Mouse (Mus musculus): Measurements from ENCODE around the gene Mzt1.
A peak's percentile ranks its signal among the peaks of the same experiment; 100 is the strongest.

Mzt1 gene

DNA sequence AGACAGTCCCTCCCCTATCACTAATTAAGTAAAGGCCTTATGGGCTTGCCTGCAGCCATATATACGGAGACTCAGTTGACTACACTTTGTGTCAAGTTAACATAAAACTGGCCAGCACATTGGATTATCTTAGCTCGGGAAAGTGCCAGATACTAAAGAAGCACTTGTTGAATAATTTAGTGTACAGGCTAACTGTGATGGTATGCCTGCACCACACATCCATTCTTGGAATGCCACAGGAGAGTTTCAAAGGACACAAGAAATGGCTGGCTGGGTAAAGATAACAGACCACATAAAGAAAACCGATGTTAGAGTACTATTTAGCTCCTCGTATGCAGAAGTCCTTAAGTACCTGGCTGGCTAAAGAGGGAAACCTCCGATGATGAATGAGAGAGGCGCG lies 27.2 kb downstream of the Mzt1 start:
- DNase-seq (ENCODE audit: low spot score): no peak

DNA sequence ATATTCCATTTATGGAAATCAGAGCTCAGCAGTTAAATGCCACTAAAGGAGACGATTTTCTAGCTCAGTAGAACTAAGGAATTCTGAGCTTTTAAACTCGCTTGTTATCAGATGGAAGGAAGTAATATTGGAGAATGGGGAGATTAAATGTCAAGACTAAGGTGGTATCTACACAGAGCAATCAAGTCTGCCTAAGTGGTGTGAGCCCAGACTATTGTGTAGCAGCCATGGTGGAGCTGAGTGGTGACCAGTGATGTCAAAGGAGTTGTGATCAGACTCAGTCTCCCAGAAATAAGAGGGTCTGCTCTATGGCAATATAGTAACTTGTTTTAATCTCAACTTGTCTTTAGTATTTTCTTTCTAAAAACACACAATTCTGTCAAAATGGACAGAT lies 35.0 kb downstream of the Mzt1 start:
- DNase-seq (ENCODE audit: low spot score): no peak

DNA sequence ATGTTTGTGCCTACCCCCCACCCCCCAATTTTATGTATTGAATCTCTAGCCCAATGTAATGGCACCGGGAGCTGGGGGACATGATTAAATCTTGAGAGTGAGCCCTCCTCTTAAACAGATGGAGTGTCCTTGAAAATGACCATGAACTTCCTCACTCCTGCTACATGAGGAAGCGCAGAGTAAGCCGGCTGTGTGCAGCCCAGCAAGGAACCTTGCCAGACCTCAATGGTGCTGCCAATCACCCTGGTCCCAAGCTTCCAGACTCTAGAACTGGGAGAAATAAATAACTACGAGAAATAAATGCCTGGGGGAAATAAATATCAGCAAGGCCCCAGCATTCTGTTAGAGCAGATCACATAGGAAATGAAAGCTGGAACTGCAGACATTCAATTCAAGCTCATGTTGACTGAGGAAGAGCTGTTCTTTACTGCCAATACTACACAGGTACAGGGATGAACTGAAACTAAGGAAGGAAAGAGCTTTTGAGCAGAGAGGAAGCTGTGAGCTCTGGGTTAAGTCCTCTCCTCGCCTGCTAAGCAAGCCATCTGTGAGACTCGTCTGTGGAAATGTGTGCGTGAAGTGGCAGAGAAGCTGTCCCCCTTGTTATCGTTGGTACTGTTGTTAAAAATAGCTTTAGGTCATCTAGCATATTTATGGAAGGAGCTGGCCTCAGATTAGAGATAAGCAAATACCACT lies 35.6 kb downstream of the Mzt1 start:
- DNase-seq (ENCODE audit: low spot score): no peak

DNA sequence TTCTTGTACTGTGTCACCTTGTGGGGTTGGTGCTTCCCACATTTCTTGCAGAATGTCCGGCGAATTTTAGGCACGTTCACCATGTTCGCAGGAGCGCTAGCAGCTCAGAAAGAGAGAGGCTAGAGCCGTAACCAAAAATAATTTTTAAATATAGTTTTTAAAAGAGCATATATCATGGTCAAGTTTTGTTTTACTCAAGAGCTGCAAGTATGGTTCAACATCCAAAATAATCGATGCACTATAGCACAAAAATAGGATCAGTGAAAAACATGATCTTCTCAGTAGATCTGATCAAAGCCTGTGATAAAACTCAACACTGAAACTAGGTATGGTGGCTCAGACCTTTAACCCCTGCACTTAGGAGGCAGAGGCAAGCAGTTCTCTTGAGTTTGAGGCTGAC lies 51.7 kb downstream of the Mzt1 start, which contains the start of gene Rpl36a-ps1:
Gene Rpl36a-ps1, minus strand, starts transcription at position 101 of the 400 bp plus-strand sequence.
- DNase-seq (ENCODE audit: low spot score): no peak

DNA sequence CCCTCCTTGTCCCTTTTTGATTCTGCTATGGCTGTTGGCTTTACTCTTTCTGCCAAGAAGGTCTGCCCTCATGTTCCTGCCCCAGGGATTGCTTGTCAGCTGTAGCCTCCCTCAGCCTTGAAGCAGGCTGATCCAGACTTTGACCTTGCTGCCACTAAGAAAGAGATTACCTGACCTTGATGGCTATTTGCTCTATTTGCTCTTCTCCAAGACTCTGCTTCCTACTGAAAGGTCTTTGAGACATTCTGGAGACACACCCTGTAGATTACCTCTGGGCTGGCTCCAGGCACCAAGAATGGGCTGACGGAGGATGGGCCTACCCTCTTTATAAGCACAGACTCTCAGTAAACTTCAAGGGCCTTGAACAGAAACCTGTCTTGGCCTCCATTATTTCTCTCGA lies 53.5 kb downstream of the Mzt1 start:
- DNase-seq (ENCODE audit: low spot score): peak; percentile 16

DNA sequence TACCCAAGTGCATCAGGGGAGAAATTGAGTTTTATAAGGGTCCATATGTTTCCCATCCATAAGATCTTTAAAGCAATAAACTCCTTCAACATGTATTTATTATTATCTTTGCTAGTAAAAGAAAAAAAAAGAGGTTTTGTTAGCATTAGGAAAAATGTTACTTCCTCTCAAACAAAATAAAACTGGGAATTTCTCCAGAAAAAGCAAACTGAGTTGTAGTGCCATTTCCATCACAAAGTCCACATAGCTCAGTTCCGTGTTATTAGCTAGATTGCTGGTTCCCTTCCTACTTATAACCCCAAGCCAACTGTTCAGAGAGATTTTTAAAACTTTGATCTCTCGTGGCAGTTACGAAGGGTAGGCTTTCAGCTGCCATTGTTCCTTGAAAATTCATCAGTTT lies 55.3 kb downstream of the Mzt1 start:
- no peak for DNase-seq (ENCODE audit: low spot score)

DNA sequence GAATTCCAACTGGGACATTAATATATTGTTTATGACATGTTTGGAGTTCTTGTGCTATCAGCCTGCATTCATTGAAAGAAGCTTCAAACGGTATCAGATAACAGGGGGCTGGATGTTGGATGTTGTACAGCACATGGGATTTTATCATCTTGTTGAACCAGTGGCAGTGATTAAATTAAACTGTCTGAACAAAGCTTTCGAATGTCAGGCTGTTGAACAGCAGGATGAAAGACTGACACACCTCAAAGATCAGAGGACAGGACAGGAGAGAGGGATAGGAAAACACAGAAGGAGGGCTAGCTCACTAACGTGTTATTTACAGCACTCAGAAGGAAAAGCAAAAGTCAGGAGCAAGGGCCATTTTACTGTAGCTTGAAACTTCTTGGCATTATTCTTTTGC lies 56.1 kb downstream of the Mzt1 start:
- no peak for DNase-seq (ENCODE audit: low spot score)
